Mouse (Mus musculus) liver, postnatal 0 days (tissue): ENCODE measurements around the gene Cxcr1. TPM values are rescaled to one million over a fixed set of nuclear protein-coding genes. Genes with fewer than 3 reads are reported as not detected.
A peak's percentile ranks its signal among the peaks of the same experiment; 100 is the strongest.

Experiments
- ATAC-seq: fragments of 200-750 bp; cut with Nextera tagmentation; 2 replicates; pipeline ENCODE4 v1.8.0; 2017; ENCODE audit warnings: mild to moderate bottlenecking, moderate library complexity
- DNase-seq: peaks from one replicate; pipeline ENCODE4 v3.0.0-alpha.2; 2016
- H3K27ac ChIP-seq: fragments of 300-500 bp; sonication (generic); 2 replicates; pipeline ENCODE4 v1.5.1; 2014; ENCODE audit warnings: antibody characterized with exemption, moderate library complexity, mild to moderate bottlenecking, low read depth
- H3K27me3 ChIP-seq: fragments of 300-500 bp; sonication (generic); 2 replicates; pipeline ENCODE4 v1.6.1; 2014; ENCODE audit warnings: low read length, control low read depth, mixed read lengths; ENCODE audit not compliant: insufficient read depth
- H3K36me3 ChIP-seq: fragments of 300-500 bp; sonication (generic); replicated peaks from 2 replicates; pipeline ENCODE4 v1.6.1; 2014; ENCODE audit warnings: mild to moderate bottlenecking, control low read depth, low read length, moderate library complexity, mixed read lengths; ENCODE audit not compliant: insufficient read depth
- H3K4me1 ChIP-seq: fragments of 300-500 bp; sonication (generic); 2 replicates; pipeline ENCODE4 v1.6.1; 2014; ENCODE audit warnings: antibody characterized with exemption, mild to moderate bottlenecking, control low read depth; ENCODE audit not compliant: insufficient read depth
- H3K4me2 ChIP-seq: fragments of 300-500 bp; sonication (generic); 2 replicates; pipeline ENCODE4 v1.6.1; 2014; ENCODE audit warnings: low read depth, mild to moderate bottlenecking, low read length, moderate library complexity, mixed read lengths
- H3K4me3 ChIP-seq: fragments of 300-500 bp; sonication (generic); 2 replicates; pipeline ENCODE4 v1.5.1; 2014; ENCODE audit warnings: low read depth, low read length
- H3K9ac ChIP-seq: fragments of 300-500 bp; sonication (generic); replicated peaks from 2 replicates; pipeline ENCODE4 v1.6.1; 2014; ENCODE audit warnings: mild to moderate bottlenecking, moderate library complexity
- H3K9me3 ChIP-seq: fragments of 300-500 bp; sonication (generic); 2 replicates; pipeline ENCODE4 v1.6.1; 2016; ENCODE audit warnings: mild to moderate bottlenecking, control low read depth, low read length, mixed read lengths
- CTCF ChIP-seq: sonication (generic); IDR thresholded peaks from 2 replicates; pipeline ENCODE4 v1.5.1; 2016; ENCODE audit warnings: antibody characterized with exemption, low read depth
- EP300 ChIP-seq: IDR thresholded peaks from 2 replicates; pipeline ENCODE4 v1.6.1; 2016; ENCODE audit warnings: antibody characterized with exemption, low read depth, mild to moderate bottlenecking
- WGBS: fragments of 180-500 bp; shearing (Covaris S2); extraction: QIAGEN DNeasy Blood & Tissue Kit; methylation state at CpG from one replicate; pipeline ENCODE4 v1.1.7; 2014; ENCODE audit not compliant: insufficient replicate concordance; 5-methylcytosine and 5-hydroxymethylcytosine counted together
- polyA plus RNA-seq: library from polyadenylated mRNA; unstranded; fragments of >200 nt; fragmentation: Nextera tagmentation; extraction: Ambion mirVana; gene quantifications from 2 replicates; pipeline ENCODE4 v1.2.1, GENCODE M21; 2015

Cxcr1 gene
- not detected in 2 replicates for polyA plus RNA-seq

GRCm38 (mm10) chr1:74194445-74194844 lies at the start of gene Cxcr1:
Cxcr1 (minus strand) TSS chr1:74194631.
- Histone ChIP-seq H3K9me3 (no peaks in the 10 kb centered on the region), H3K4me1 (peaks cover 4% of the 10 kb centered on the region), H3K36me3 (no peaks in the 10 kb centered on the region), H3K4me2 (no peak within 1 kb of the TSS), H3K4me3 (no peak within 1 kb of the TSS), H3K27ac (no peak within 1 kb of the TSS), H3K9ac (no peak within 1 kb of the TSS), H3K27me3 (no peaks in the 10 kb centered on the region)
- TF ChIP-seq EP300 (no peak), CTCF (no peak)
- no peak for DNase-seq
- WGBS, result 67% methylated on average over 8 of the region's 8 CpGs
- no peak for ATAC-seq

DNA sequence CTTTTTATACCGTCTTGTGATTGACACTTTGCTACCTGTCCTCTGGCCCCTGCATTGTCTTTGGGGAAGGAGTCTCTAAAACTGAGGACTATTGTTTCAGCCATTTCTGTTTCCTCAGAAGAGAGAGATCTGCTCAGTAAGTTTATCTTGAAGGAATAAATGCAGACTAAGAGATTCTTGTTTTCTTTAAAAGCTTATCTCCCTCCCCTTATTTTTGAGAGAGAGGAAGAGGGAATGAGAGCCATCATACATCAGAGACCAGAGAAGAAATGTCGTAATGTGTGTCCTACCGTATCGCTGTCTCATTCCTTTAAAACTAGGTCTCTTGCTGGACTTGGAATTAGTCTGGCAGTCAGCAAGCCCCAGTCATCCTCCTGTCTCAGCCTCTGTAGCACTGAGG lies 46.4 kb upstream of the Cxcr1 start:
- Histone ChIP-seq H3K9ac (no peak overlapping the region), H3K27ac (peak overlapping the region; percentile 41; the same call in 1 of the 2 replicates), H3K4me2 (peak overlapping the region; percentile 93; the same call in 1 of the 2 replicates), H3K36me3 (peaks cover under 1% of the 10 kb centered on the region; the same call in 1 of the 2 replicates), H3K4me3 (no peak overlapping the region), H3K27me3 (no peaks in the 10 kb centered on the region), H3K4me1 (peaks cover 54% of the 10 kb centered on the region), H3K9me3 (no peaks in the 10 kb centered on the region)
- TF ChIP-seq CTCF (no peak), EP300 (peak; percentile 22; the same call in 1 of the 2 replicates)
- WGBS, result 45% methylated on average over 4 of the region's 4 CpGs
- ATAC-seq (no peak), DNase-seq (no peak)

- TF ChIP-seq EP300 (no peak), CTCF (no peak)
- Histone ChIP-seq H3K36me3 (no peaks in the 10 kb centered on the region; the same call in 1 of the 2 replicates), H3K4me2 (peak overlapping the region; percentile 93), H3K27ac (peak overlapping the region; percentile 41), H3K27me3 (no peaks in the 10 kb centered on the region), H3K9me3 (no peaks in the 10 kb centered on the region), H3K4me1 (peaks cover 53% of the 10 kb centered on the region), H3K4me3 (no peak overlapping the region), H3K9ac (no peak overlapping the region)
- DNase-seq (no peak), ATAC-seq (no peak)
- 48% methylated on average over 6 of the region's 6 CpGs for WGBS
Observed at GRCm38 (mm10) chr1:74240311-74240710, 45.9 kb upstream of the Cxcr1 start.

DNA sequence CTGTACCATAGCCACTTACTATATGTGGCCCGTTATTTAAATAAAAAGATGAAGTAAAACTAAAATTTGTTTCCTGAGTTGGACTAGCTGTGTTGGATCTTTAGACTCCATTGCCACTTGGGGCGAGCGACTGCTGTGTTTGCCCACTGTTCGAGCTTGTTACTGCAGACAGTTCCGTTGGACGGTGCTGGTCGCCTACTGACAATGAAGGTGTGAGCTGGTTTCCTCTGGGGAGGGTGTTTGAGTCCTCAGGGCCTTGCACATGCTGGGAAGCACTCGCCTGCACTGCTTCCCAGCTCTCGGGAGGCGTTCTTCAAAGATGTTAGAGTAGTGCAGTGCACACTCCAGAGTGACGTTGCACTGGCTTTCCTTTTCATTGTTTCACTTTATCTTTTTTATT lies 45.2 kb upstream of the Cxcr1 start:
- WGBS, result 14% methylated on average over 11 of the region's 11 CpGs
- Histone ChIP-seq H3K36me3 (no peaks in the 10 kb centered on the region; the same call in 1 of the 2 replicates), H3K4me2 (peak overlapping the region; percentile 93), H3K27me3 (no peaks in the 10 kb centered on the region), H3K27ac (peak overlapping the region; percentile 41; the same call in 1 of the 2 replicates), H3K4me1 (peaks cover 47% of the 10 kb centered on the region), H3K4me3 (peak overlapping the region; percentile 99), H3K9ac (peak overlapping the region; percentile 18; the same call in 1 of the 2 replicates), H3K9me3 (no peaks in the 10 kb centered on the region)
- TF ChIP-seq EP300 (no peak), CTCF (no peak)
- ATAC-seq, result no peak
- DNase-seq, result no peak

DNA sequence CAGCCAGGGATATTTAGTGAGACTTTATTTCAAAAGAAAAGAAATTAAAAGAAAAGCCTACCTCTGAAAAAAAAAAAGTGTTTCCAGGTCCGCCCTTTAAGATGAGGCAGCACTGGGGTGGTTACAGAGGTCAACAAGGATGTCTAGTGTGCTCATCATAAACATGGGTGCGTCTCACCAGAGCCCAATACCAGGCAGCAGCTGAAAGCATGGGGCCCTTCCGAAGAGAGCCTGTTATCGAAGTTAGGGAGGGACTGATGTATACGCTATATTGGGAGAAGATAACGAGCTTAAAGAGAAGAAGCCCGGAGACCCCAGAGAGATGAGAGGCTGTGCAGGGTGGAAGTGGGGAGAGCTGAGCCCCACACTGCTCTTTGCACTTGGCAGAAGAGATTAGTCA lies 44.7 kb upstream of the Cxcr1 start:
- H3K4me2 ChIP-seq, result peak overlapping the region; percentile 93
- 16% methylated on average over 7 of the region's 7 CpGs for WGBS

GRCm38 (mm10) chr1:74238136-74238535 lies 43.7 kb upstream of the Cxcr1 start:
- Histone ChIP-seq H3K36me3 (no peaks in the 10 kb centered on the region; the same call in 1 of the 2 replicates), H3K9ac (peak overlapping the region; percentile 97), H3K4me1 (peaks cover 39% of the 10 kb centered on the region), H3K27me3 (no peaks in the 10 kb centered on the region), H3K27ac (peak overlapping the region; percentile 99), H3K4me2 (peak overlapping the region; percentile 93), H3K9me3 (no peaks in the 10 kb centered on the region), H3K4me3 (peak overlapping the region; percentile 99)
- ATAC-seq (no peak), DNase-seq (no peak)
- TF ChIP-seq EP300 (no peak), CTCF (no peak)
- 16% methylated on average over 1 of the region's 1 CpGs for WGBS

More for the DNA sequence above, 44.7 kb upstream of the Cxcr1 start:
- peak overlapping the region; percentile 41 for H3K27ac ChIP-seq
- peak overlapping the region; percentile 99 for H3K4me3 ChIP-seq
- H3K27me3 ChIP-seq, result no peaks in the 10 kb centered on the region
- no peaks in the 10 kb centered on the region for H3K9me3 ChIP-seq
- no peak for TF ChIP-seq CTCF
- no peak for TF ChIP-seq EP300
- no peak for DNase-seq
- H3K36me3 ChIP-seq, result no peaks in the 10 kb centered on the region; the same call in 1 of the 2 replicates
- H3K4me1 ChIP-seq, result peaks cover 47% of the 10 kb centered on the region
- H3K9ac ChIP-seq, result peak overlapping the region; percentile 18
- no peak for ATAC-seq
